Mouse (Mus musculus) midbrain, embryonic 10.5 days (tissue): ENCODE data around the gene Slc4a1ap. TPM values are rescaled to one million over a fixed set of nuclear protein-coding genes. Genes with fewer than 3 reads are reported as not detected.
"Not testable (repeated sequence)": the region's sequence is repeated elsewhere in the genome, so short reads cannot be mapped to it uniquely, and the experiment has no call there.

Experiments used
- DNase-seq: peaks from one replicate; pipeline ENCODE4 v3.0.0-alpha.2; 2017; ENCODE audit warnings: low spot score
- H3K27ac ChIP-seq: fragments of 300-500 bp; sonication (generic); replicated peaks from 2 replicates; pipeline ENCODE4 v1.5.1; 2016; ENCODE audit warnings: mild to moderate bottlenecking
- H3K27me3 ChIP-seq: fragments of 300-500 bp; sonication (generic); 2 replicates; pipeline ENCODE4 v1.6.1; 2016; ENCODE audit warnings: low read depth, mild to moderate bottlenecking; ENCODE audit not compliant: poor library complexity, severe bottlenecking
- H3K36me3 ChIP-seq: fragments of 300-500 bp; sonication (generic); 2 replicates; pipeline ENCODE4 v1.6.1; 2016; ENCODE audit warnings: mild to moderate bottlenecking, moderate library complexity
- H3K4me1 ChIP-seq: fragments of 300-500 bp; sonication (generic); 2 replicates; pipeline ENCODE4 v1.6.1; 2016
- H3K4me3 ChIP-seq: fragments of 300-500 bp; sonication (generic); 2 replicates; pipeline ENCODE4 v1.5.1; 2016; ENCODE audit warnings: mild to moderate bottlenecking, moderate library complexity
- H3K9me3 ChIP-seq: fragments of 300-500 bp; sonication (generic); replicated peaks from 2 replicates; pipeline ENCODE4 v1.6.1; 2016; ENCODE audit warnings: mild to moderate bottlenecking
- WGBS: fragments of 180-500 bp; shearing (Covaris S2); methylation state at CpG from one replicate; pipeline ENCODE4 v1.1.7; 2016; 5-methylcytosine and 5-hydroxymethylcytosine counted together
- polyA plus RNA-seq: library from polyadenylated mRNA; unstranded; fragments of >200 nt; fragmentation: Nextera tagmentation; extraction: Ambion mirVana; gene quantifications from 2 replicates; pipeline ENCODE4 v1.2.1, GENCODE M21; 2016

Gene Slc4a1ap
- 30.2 and 32.4 TPM in 2 replicates for polyA plus RNA-seq

GRCm38 (mm10) chr5:31526354-31527116 is at the start of gene Slc4a1ap:
Gene Slc4a1ap (plus strand): TSS chr5:31526995.
- under 1% methylated on average over 28 of the region's 28 CpGs for WGBS
- H3K36me3 ChIP-seq, result peaks cover 47% of the 10 kb centered on the region
- peak within 1 kb of the TSS; percentile 95 for H3K27ac ChIP-seq
- H3K4me3 ChIP-seq, result peak within 1 kb of the TSS; percentile 77
- peak; percentile 78 for DNase-seq
- peaks cover 24% of the 10 kb centered on the region for H3K4me1 ChIP-seq
- H3K27me3 ChIP-seq, result no peaks in the 10 kb centered on the region
- H3K9me3 ChIP-seq, result no peaks in the 10 kb centered on the region

GRCm38 (mm10) chr5:31480536-31480935 is 46.3 kb upstream of the Slc4a1ap start:
- WGBS, result 91% methylated on average over 4 of the region's 4 CpGs
- Histone ChIP-seq H3K27me3 (no peaks in the 10 kb centered on the region), H3K36me3 (peaks cover 89% of the 10 kb centered on the region), H3K4me1 (no peaks in the 10 kb centered on the region), H3K27ac (no peak overlapping the region), H3K4me3 (no peak overlapping the region), H3K9me3 (no peaks in the 10 kb centered on the region)
- DNase-seq, result no peak

GRCm38 (mm10) chr5:31485440-31485839 is 41.4 kb upstream of the Slc4a1ap start, which contains the start of gene 4930548H24Rik:
Gene 4930548H24Rik (plus strand): TSS chr5:31485740.
- Histone ChIP-seq H3K27me3 (no peaks in the 10 kb centered on the region), H3K4me1 (no peaks in the 10 kb centered on the region), H3K27ac (no peak within 1 kb of the TSS), H3K36me3 (peaks cover 43% of the 10 kb centered on the region), H3K4me3 (no peak within 1 kb of the TSS), H3K9me3 (no peaks in the 10 kb centered on the region)
- WGBS, result 94% methylated on average over 3 of the region's 3 CpGs
- no peak for DNase-seq

- Histone ChIP-seq H3K4me3 (no peak overlapping the region), H3K4me1 (no peaks in the 10 kb centered on the region), H3K27ac (no peak overlapping the region), H3K9me3 (no peaks in the 10 kb centered on the region), H3K36me3 (peaks cover 18% of the 10 kb centered on the region), H3K27me3 (no peaks in the 10 kb centered on the region)
- WGBS, result 96% methylated on average over 3 of the region's 3 CpGs
- no peak for DNase-seq
These were observed 38.9 kb upstream of the Slc4a1ap start for GRCm38 (mm10) chr5:31487889-31488288.

- Histone ChIP-seq H3K27ac (no peak overlapping the region), H3K27me3 (no peaks in the 10 kb centered on the region), H3K36me3 (peaks cover 12% of the 10 kb centered on the region), H3K4me1 (peaks cover 5% of the 10 kb centered on the region), H3K9me3 (no peaks in the 10 kb centered on the region), H3K4me3 (no peak overlapping the region)
- WGBS, result 73% methylated on average over 7 of the region's 7 CpGs
- no peak for DNase-seq
These were observed 37.6 kb upstream of the Slc4a1ap start for GRCm38 (mm10) chr5:31489116-31489769.

- DNase-seq, result no peak
- Histone ChIP-seq H3K4me3 (no peak overlapping the region), H3K36me3 (peaks cover 12% of the 10 kb centered on the region), H3K9me3 (no peaks in the 10 kb centered on the region), H3K27ac (no peak overlapping the region), H3K27me3 (no peaks in the 10 kb centered on the region), H3K4me1 (peaks cover 18% of the 10 kb centered on the region)
- WGBS, result 39% methylated on average over 1 of the region's 1 CpGs
These were observed 34.8 kb upstream of the Slc4a1ap start for GRCm38 (mm10) chr5:31492031-31492430.

GRCm38 (mm10) chr5:31494513-31495297 is 32.1 kb upstream of the Slc4a1ap start, which contains the start of gene Gpn1:
Gene Gpn1 (plus strand): TSS chr5:31494741.
- Histone ChIP-seq H3K4me1 (peaks cover 18% of the 10 kb centered on the region), H3K36me3 (peaks cover 39% of the 10 kb centered on the region), H3K9me3 (no peaks in the 10 kb centered on the region), H3K27me3 (no peaks in the 10 kb centered on the region), H3K4me3 (peak within 1 kb of the TSS; percentile 94), H3K27ac (peak within 1 kb of the TSS; percentile 85)
- WGBS, result under 1% methylated on average over 49 of the region's 49 CpGs
- DNase-seq, result peak; percentile 92

GRCm38 (mm10) chr5:31504843-31505242 is 22.0 kb upstream of the Slc4a1ap start:
- Histone ChIP-seq H3K36me3 (peaks cover 99% of the 10 kb centered on the region), H3K27me3 (no peaks in the 10 kb centered on the region), H3K4me3 (no peak overlapping the region), H3K27ac (no peak overlapping the region), H3K4me1 (no peaks in the 10 kb centered on the region), H3K9me3 (no peaks in the 10 kb centered on the region)
- DNase-seq, result no peak
- WGBS, result 95% methylated on average over 10 of the region's 10 CpGs

GRCm38 (mm10) chr5:31512481-31512880 is 14.3 kb upstream of the Slc4a1ap start:
- H3K9me3 ChIP-seq, result no peaks in the 10 kb centered on the region
- H3K27ac ChIP-seq, result no peak overlapping the region
- no peaks in the 10 kb centered on the region for H3K4me1 ChIP-seq
- 88% methylated on average over 1 of the region's 1 CpGs for WGBS
- H3K4me3 ChIP-seq, result no peak overlapping the region
- no peaks in the 10 kb centered on the region for H3K27me3 ChIP-seq
- peaks cover 99% of the 10 kb centered on the region for H3K36me3 ChIP-seq
- no peak for DNase-seq

GRCm38 (mm10) chr5:31520556-31520955 is 6.2 kb upstream of the Slc4a1ap start:
- Histone ChIP-seq H3K4me3 (no peak overlapping the region), H3K36me3 (peaks cover 72% of the 10 kb centered on the region)
- 94% methylated on average over 6 of the region's 6 CpGs for WGBS

GRCm38 (mm10) chr5:31527117-31527680 is 404 bp downstream of the Slc4a1ap start:
- peak overlapping the region; percentile 77 for H3K4me3 ChIP-seq
- 5% methylated on average over 40 of the region's 40 CpGs for WGBS
- peaks cover 47% of the 10 kb centered on the region for H3K36me3 ChIP-seq
- H3K27ac ChIP-seq, result peak overlapping the region; percentile 95
- no peak for DNase-seq
- no peaks in the 10 kb centered on the region for H3K27me3 ChIP-seq
- no peaks in the 10 kb centered on the region for H3K9me3 ChIP-seq
- H3K4me1 ChIP-seq, result peaks cover 24% of the 10 kb centered on the region

More at GRCm38 (mm10) chr5:31520556-31520955, 6.2 kb upstream of the Slc4a1ap start:
- no peaks in the 10 kb centered on the region for H3K27me3 ChIP-seq
- no peaks in the 10 kb centered on the region for H3K9me3 ChIP-seq
- no peak overlapping the region for H3K27ac ChIP-seq
- no peak for DNase-seq
- peaks cover 2% of the 10 kb centered on the region for H3K4me1 ChIP-seq

- peaks cover 24% of the 10 kb centered on the region for H3K4me1 ChIP-seq
- peak within 1 kb of the TSS; percentile 95 for H3K27ac ChIP-seq
- H3K9me3 ChIP-seq, DNase-seq, H3K27me3 ChIP-seq: not testable (repeated sequence)
- peak within 1 kb of the TSS; percentile 77 for H3K4me3 ChIP-seq
- peaks cover 47% of the 10 kb centered on the region for H3K36me3 ChIP-seq
- 83% methylated on average over 11 of the region's 11 CpGs for WGBS
These were observed 912 bp downstream of the Slc4a1ap start, which contains the start of gene Supt7l for GRCm38 (mm10) chr5:31527707-31528106. Gene Supt7l (minus strand): TSS chr5:31527807.
